Mouse (Mus musculus): ENCODE measurements around the gene Tap2. TPM values are rescaled to one million over a fixed set of nuclear protein-coding genes. Genes with fewer than 3 reads are reported as not detected.

The Tap2 gene
- total RNA-seq, 4 experiments from 2014 or later = 10.2 to 18.0 (median 16.3) TPM

- DNase-seq (ENCODE audit: low spot score in 2 of 2) = no peak
Observed at GRCm38 (mm10) chr17:34194723-34195122, 8.6 kb upstream of the Tap2 start.

GRCm38 (mm10) chr17:34196491-34196890 lies 6.8 kb upstream of the Tap2 start:
- DNase-seq (ENCODE audit: low spot score in 2 of 2) = no peak

GRCm38 (mm10) chr17:34196941-34197894 lies 6.1 kb upstream of the Tap2 start, which contains the start of gene Psmb8:
Psmb8 (plus strand) TSS chr17:34197721.
- DNase-seq (ENCODE audit: low spot score in 2 of 2) = peak; percentile 63 to 85

- no peak for DNase-seq (ENCODE audit: low spot score in 2 of 2)
Observed at GRCm38 (mm10) chr17:34197904-34198520, 5.3 kb upstream of the Tap2 start.

GRCm38 (mm10) chr17:34198521-34198912 lies 4.8 kb upstream of the Tap2 start:
- DNase-seq (ENCODE audit: low spot score in 2 of 2) = no peak

GRCm38 (mm10) chr17:34199050-34199619 lies 4.2 kb upstream of the Tap2 start:
- no peak for DNase-seq (ENCODE audit: low spot score in 2 of 2)

GRCm38 (mm10) chr17:34200047-34200446 lies 3.3 kb upstream of the Tap2 start:
- DNase-seq (ENCODE audit: low spot score in 2 of 2) = no peak

- DNase-seq (ENCODE audit: low spot score in 2 of 2) = no peak
Observed at GRCm38 (mm10) chr17:34200772-34201505, 2.4 kb upstream of the Tap2 start.

- DNase-seq (ENCODE audit: low spot score in 2 of 2) = no peak
Observed at GRCm38 (mm10) chr17:34201506-34202055, 1.7 kb upstream of the Tap2 start.

GRCm38 (mm10) chr17:34202760-34203442 lies 426 bp upstream of the Tap2 start:
- no peak for DNase-seq (ENCODE audit: low spot score in 2 of 2)

GRCm38 (mm10) chr17:34204303-34205010 lies 1.1 kb downstream of the Tap2 start:
- peak; percentile 36 to 78 for DNase-seq (ENCODE audit: low spot score in 2 of 2)

- DNase-seq (ENCODE audit: low spot score in 2 of 2) = no peak
Observed at GRCm38 (mm10) chr17:34205021-34205745, 1.9 kb downstream of the Tap2 start.

- peak in 1 of 2 experiments; percentile 7 for DNase-seq (ENCODE audit: low spot score in 2 of 2)
Observed at GRCm38 (mm10) chr17:34205746-34206176, 2.4 kb downstream of the Tap2 start.

- no peak for DNase-seq (ENCODE audit: low spot score in 2 of 2)
Observed at GRCm38 (mm10) chr17:34206731-34207130, 3.4 kb downstream of the Tap2 start.

- peak in 1 of 2 experiments; percentile 2 for DNase-seq (ENCODE audit: low spot score in 2 of 2)
Observed at GRCm38 (mm10) chr17:34207456-34207855, 4.1 kb downstream of the Tap2 start.

- no peak for DNase-seq (ENCODE audit: low spot score in 2 of 2)
Observed at GRCm38 (mm10) chr17:34207866-34208265, 4.5 kb downstream of the Tap2 start.

GRCm38 (mm10) chr17:34208421-34208820 lies 5.1 kb downstream of the Tap2 start:
- DNase-seq (ENCODE audit: low spot score in 2 of 2) = no peak

GRCm38 (mm10) chr17:34209680-34210079 lies 6.4 kb downstream of the Tap2 start:
- DNase-seq (ENCODE audit: low spot score in 2 of 2) = no peak

GRCm38 (mm10) chr17:34210599-34210998 lies 7.3 kb downstream of the Tap2 start:
- DNase-seq (ENCODE audit: low spot score in 2 of 2) = no peak
